Mouse (Mus musculus) cortical plate, adult 2 months (tissue): Measurements from ENCODE around the gene Spi1.

Experiments
- CTCF ChIP-seq: fragments of 200-500 bp; IDR thresholded peaks from 2 replicates; pipeline ENCODE4 v1.5.1; 2011; ENCODE audit warnings: mild to moderate bottlenecking, control low read depth, low read length; ENCODE audit not compliant: insufficient read depth; ENCODE audit errors: extremely low read depth
- POLR2A ChIP-seq: fragments of 200-500 bp; IDR thresholded peaks from 2 replicates; pipeline ENCODE4 v1.6.1; 2011; ENCODE audit warnings: mild to moderate bottlenecking, low read length, control low read depth; ENCODE audit not compliant: insufficient read depth; ENCODE audit errors: extremely low read depth

- TF ChIP-seq POLR2A (no peak), CTCF (no peak)
Measured at GRCm38 (mm10) chr2:91121497-91121896, 39.3 kb downstream of the Spi1 start.
